Mouse (Mus musculus): ENCODE results near the gene Hist1h4i. TPM values are rescaled to one million over a fixed set of nuclear protein-coding genes. Genes with fewer than 3 reads are reported as not detected.

The Hist1h4i gene
- total and polyA plus RNA-seq, 3 experiments: 6.4 to 812 (median 35.7) TPM

GRCm38 (mm10) chr13:21996840-21997185 lies 44.3 kb downstream of the Hist1h4i start:
- Histone ChIP-seq H3K4me2 (ENCODE audit: insufficient read depth, low read depth, poor library complexity, severe bottlenecking) (peak overlapping the region; percentile 74), H3K4me1 (ENCODE audit: control insufficient read depth in 1 of 2, insufficient read depth in 2 of 2) (peaks cover 6 to 22% of the 10 kb centered on the region in 2 experiments), H3K79me2 (replicated peaks; ENCODE audit: control insufficient read depth, extremely low read depth, insufficient read depth, poor library complexity, severe bottlenecking) (no peaks in the 10 kb centered on the region), H3K4me3 (replicated peaks in 1 of 3; ENCODE audit: low read depth in 2 of 3, low read length in 2 of 3, poor library complexity in 1 of 3) (peak overlapping the region; percentile 48 to 67 (median 52)), H3K27me3 (replicated peaks) (peaks cover 32% of the 10 kb centered on the region), H3K9ac (ENCODE audit: insufficient read depth, low read depth) (peak overlapping the region; percentile 56), H3K36me3 (replicated peaks in 1 of 2; ENCODE audit: control insufficient read depth in 1 of 2, insufficient read depth in 1 of 2, low read length in 1 of 2) (no peaks in the 10 kb centered on the region), H3K9me3 (replicated peaks; ENCODE audit: low read length) (no peaks in the 10 kb centered on the region), H3K27ac (ENCODE audit: insufficient read depth, low read depth) (no peak overlapping the region)
- dilution Hi-C loops (cut with MboI; ENCODE audit: extremely low pct_ligation_motif_present, extremely low pct_unique_long_range_greater_than_20kb, low sequenced_read_pairs): no loop called here
- in situ Hi-C loops (cut with MboI; ENCODE audit: low pct_ligation_motif_present, low pct_unique_long_range_greater_than_20kb, low sequenced_read_pairs): no loop called here
- no peak for DNase-seq (ENCODE audit: extremely low read depth)
- TF ChIP-seq CHD2 (IDR thresholded peaks at IDR 0.05; ENCODE audit: low read length) (no peak), USF2 (conservative IDR thresholded peaks at IDR 0.05; ENCODE audit: low read depth, low read length) (no peak), SIN3A (IDR thresholded peaks at IDR 0.05; ENCODE audit: low read length) (no peak), MAFK (IDR thresholded peaks at IDR 0.05; ENCODE audit: insufficient replicate concordance, low read length) (no peak), RCOR1 (conservative IDR thresholded peaks at IDR 0.05; ENCODE audit: low read depth, low read length) (no peak), MEF2A (IDR thresholded peaks at IDR 0.05; ENCODE audit: borderline replicate concordance, low read depth, low read length) (no peak), SMC3 (IDR thresholded peaks at IDR 0.05; ENCODE audit: low read depth, low read length) (no peak), HCFC1 (IDR thresholded peaks at IDR 0.05; ENCODE audit: low read depth, low read length) (no peak), UBTF (IDR thresholded peaks at IDR 0.05; ENCODE audit: low read depth, low read length) (no peak), NELFE (IDR thresholded peaks at IDR 0.05; ENCODE audit: low read depth, low read length) (no peak)

- no peaks in the 10 kb centered on the region for H3K36me3 ChIP-seq (replicated peaks in 1 of 2; ENCODE audit: control insufficient read depth in 1 of 2, insufficient read depth in 1 of 2, low read length in 1 of 2)
Measured at GRCm38 (mm10) chr13:21996101-21996839, 44.9 kb downstream of the Hist1h4i start.

More at GRCm38 (mm10) chr13:21996101-21996839, 44.9 kb downstream of the Hist1h4i start:
- in situ Hi-C loops (cut with MboI; ENCODE audit: low pct_ligation_motif_present, low pct_unique_long_range_greater_than_20kb, low sequenced_read_pairs): no loop called here
- no peak overlapping the region for H3K27ac ChIP-seq (ENCODE audit: insufficient read depth, low read depth)
- peak; percentile 76 for DNase-seq (ENCODE audit: extremely low read depth)
- H3K27me3 ChIP-seq (replicated peaks): peaks cover 32% of the 10 kb centered on the region
- peak overlapping the region; percentile 56 for H3K9ac ChIP-seq (ENCODE audit: insufficient read depth, low read depth)
- dilution Hi-C loops (cut with MboI; ENCODE audit: extremely low pct_ligation_motif_present, extremely low pct_unique_long_range_greater_than_20kb, low sequenced_read_pairs): no loop called here
- H3K4me1 ChIP-seq (ENCODE audit: control insufficient read depth in 1 of 2, insufficient read depth in 2 of 2): peaks cover 6 to 17% of the 10 kb centered on the region in 2 experiments
- H3K4me3 ChIP-seq (replicated peaks in 1 of 3; ENCODE audit: low read depth in 2 of 3, low read length in 2 of 3, poor library complexity in 1 of 3): peak overlapping the region; percentile 48 to 68 (median 56)
- H3K9me3 ChIP-seq (replicated peaks; ENCODE audit: low read length): peaks cover 3% of the 10 kb centered on the region
- peak overlapping the region; percentile 74 for H3K4me2 ChIP-seq (ENCODE audit: insufficient read depth, low read depth, poor library complexity, severe bottlenecking)
- TF ChIP-seq RAD21 (IDR thresholded peaks at IDR 0.05; ENCODE audit: low read depth, low read length) (no peak), ZC3H11A (IDR thresholded peaks at IDR 0.05; ENCODE audit: low read depth, low read length) (no peak), MAFK (IDR thresholded peaks at IDR 0.05; ENCODE audit: insufficient replicate concordance, low read length) (peak; percentile 92), MEF2A (IDR thresholded peaks at IDR 0.05; ENCODE audit: borderline replicate concordance, low read depth, low read length) (no peak), RCOR1 (conservative IDR thresholded peaks at IDR 0.05; ENCODE audit: low read depth, low read length) (no peak), POLR2A (IDR thresholded peaks at IDR 0.05; ENCODE audit: low read depth, low read length) (no peak), E2F4 (IDR thresholded peaks at IDR 0.05; ENCODE audit: insufficient replicate concordance, low read depth, low read length) (0 out of 2 replicates have a peak, but pooled peaks have one; percentile 81), ELF1 (IDR thresholded peaks at IDR 0.05; ENCODE audit: low read depth, low read length) (peak; percentile 87), NELFE (IDR thresholded peaks at IDR 0.05; ENCODE audit: low read depth, low read length) (no peak), TBP (conservative IDR thresholded peaks at IDR 0.05; ENCODE audit: low read depth, low read length) (peak; percentile 99)
- H3K79me2 ChIP-seq (replicated peaks; ENCODE audit: control insufficient read depth, extremely low read depth, insufficient read depth, poor library complexity, severe bottlenecking): no peaks in the 10 kb centered on the region

Measured in CH12.LX (cell line).